Mouse (Mus musculus) olfactory bulb, adult 2 months (tissue): Measurements from ENCODE around the gene Reep6.

Experiments
- CTCF ChIP-seq: fragments of 200-500 bp; IDR thresholded peaks from 2 replicates; pipeline ENCODE4 v1.5.1; 2012; ENCODE audit warnings: low read depth, mild to moderate bottlenecking, low read length, moderate library complexity; ENCODE audit not compliant: insufficient read depth
- POLR2A ChIP-seq: fragments of 200-500 bp; IDR thresholded peaks from 2 replicates; pipeline ENCODE4 v1.6.1; 2012; ENCODE audit warnings: mild to moderate bottlenecking, low read depth, low read length, moderate library complexity; ENCODE audit not compliant: insufficient read depth

DNA sequence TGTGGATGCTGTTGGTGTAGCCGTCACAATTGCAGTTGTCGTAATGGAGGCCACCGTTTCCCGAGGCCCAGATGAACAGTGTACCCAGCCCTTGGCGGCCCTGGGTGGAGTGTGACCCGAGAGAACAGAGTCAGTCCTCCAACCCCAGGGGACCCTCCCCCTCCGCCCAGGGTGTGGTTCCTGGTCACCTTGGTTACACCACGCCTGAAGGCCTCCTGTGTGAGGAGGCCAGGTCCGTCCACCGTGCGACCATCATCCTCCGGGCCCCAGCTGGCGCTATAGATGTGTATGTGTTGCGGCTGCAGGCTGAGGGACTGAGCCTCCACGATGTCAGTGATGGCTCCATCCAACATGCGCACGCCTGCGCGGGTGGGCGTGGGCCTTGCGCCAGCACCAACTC, 4.7 kb upstream of the Reep6 start:
- TF ChIP-seq POLR2A (no peak), CTCF (no peak)
